Mouse (Mus musculus) midbrain, postnatal 0 days (tissue): Measurements from ENCODE around the gene Gm28729. TPM values are rescaled to one million over a fixed set of nuclear protein-coding genes. Genes with fewer than 3 reads are reported as not detected.

Experiments used
- ATAC-seq: fragments of 200-750 bp; cut with Nextera tagmentation; 2 replicates; pipeline ENCODE4 v1.8.0; 2017; ENCODE audit warnings: moderate number of reproducible peaks, mild to moderate bottlenecking, moderate TSS enrichment, moderate library complexity; ENCODE audit not compliant: low FRiP score
- DNase-seq: peaks from one replicate; pipeline ENCODE4 v3.0.0-alpha.2; 2015; ENCODE audit warnings: low spot score
- H3K27ac ChIP-seq: fragments of 300-500 bp; sonication (generic); 2 replicates; pipeline ENCODE4 v1.5.1; 2014; ENCODE audit warnings: low read depth, mild to moderate bottlenecking, low read length, mixed read lengths
- H3K27me3 ChIP-seq: fragments of 300-500 bp; sonication (generic); 2 replicates; pipeline ENCODE4 v1.6.1; 2014; ENCODE audit warnings: low read length, control low read depth, mixed read lengths; ENCODE audit not compliant: insufficient read depth
- H3K36me3 ChIP-seq: fragments of 300-500 bp; sonication (generic); 2 replicates; pipeline ENCODE4 v1.6.1; 2014; ENCODE audit warnings: low read length, control low read depth, mixed read lengths; ENCODE audit not compliant: insufficient read depth
- H3K4me1 ChIP-seq: fragments of 300-500 bp; sonication (generic); 2 replicates; pipeline ENCODE4 v1.6.1; 2014; ENCODE audit warnings: mild to moderate bottlenecking, control low read depth, antibody characterized with exemption, low read length, mixed read lengths; ENCODE audit not compliant: insufficient read depth
- H3K4me2 ChIP-seq: fragments of 300-500 bp; sonication (generic); 2 replicates; pipeline ENCODE4 v1.6.1; 2014; ENCODE audit warnings: low read depth, mild to moderate bottlenecking, low read length, mixed read lengths; ENCODE audit not compliant: poor library complexity, severe bottlenecking
- H3K4me3 ChIP-seq: fragments of 300-500 bp; sonication (generic); 2 replicates; pipeline ENCODE4 v1.5.1; 2014; ENCODE audit warnings: low read depth, mild to moderate bottlenecking, low read length, moderate library complexity
- H3K9ac ChIP-seq: fragments of 300-500 bp; sonication (generic); replicated peaks from 2 replicates; pipeline ENCODE4 v1.6.1; 2014; ENCODE audit warnings: mild to moderate bottlenecking, low read length, moderate library complexity, mixed read lengths; ENCODE audit not compliant: poor library complexity, severe bottlenecking
- H3K9me3 ChIP-seq: fragments of 300-500 bp; sonication (generic); 2 replicates; pipeline ENCODE4 v1.6.1; 2016; ENCODE audit warnings: low read length, control low read depth
- CTCF ChIP-seq: IDR thresholded peaks from 2 replicates; pipeline ENCODE4 v1.5.1; 2016; ENCODE audit warnings: antibody characterized with exemption, mild to moderate bottlenecking
- WGBS: fragments of 180-500 bp; shearing (Covaris S2); extraction: QIAGEN DNeasy Blood & Tissue Kit; methylation state at CpG from one replicate; pipeline ENCODE4 v1.1.7; 2014; 5-methylcytosine and 5-hydroxymethylcytosine counted together
- polyA plus RNA-seq: library from polyadenylated mRNA; unstranded; fragments of >200 nt; fragmentation: Nextera tagmentation; extraction: Ambion mirVana; gene quantifications from 2 replicates; pipeline ENCODE4 v1.2.1, GENCODE M21; 2015
- total RNA-seq: library from RNA; depleted of rRNA; stranded (reverse); fragments of >200 nt; gene quantifications from 2 replicates; pipeline ENCODE4 v1.2.3, GENCODE M21; 2014

Gene Gm28729
- total and polyA plus RNA-seq, 2 experiments from 2014 or later = 0.20 to 0.60 TPM

DNA sequence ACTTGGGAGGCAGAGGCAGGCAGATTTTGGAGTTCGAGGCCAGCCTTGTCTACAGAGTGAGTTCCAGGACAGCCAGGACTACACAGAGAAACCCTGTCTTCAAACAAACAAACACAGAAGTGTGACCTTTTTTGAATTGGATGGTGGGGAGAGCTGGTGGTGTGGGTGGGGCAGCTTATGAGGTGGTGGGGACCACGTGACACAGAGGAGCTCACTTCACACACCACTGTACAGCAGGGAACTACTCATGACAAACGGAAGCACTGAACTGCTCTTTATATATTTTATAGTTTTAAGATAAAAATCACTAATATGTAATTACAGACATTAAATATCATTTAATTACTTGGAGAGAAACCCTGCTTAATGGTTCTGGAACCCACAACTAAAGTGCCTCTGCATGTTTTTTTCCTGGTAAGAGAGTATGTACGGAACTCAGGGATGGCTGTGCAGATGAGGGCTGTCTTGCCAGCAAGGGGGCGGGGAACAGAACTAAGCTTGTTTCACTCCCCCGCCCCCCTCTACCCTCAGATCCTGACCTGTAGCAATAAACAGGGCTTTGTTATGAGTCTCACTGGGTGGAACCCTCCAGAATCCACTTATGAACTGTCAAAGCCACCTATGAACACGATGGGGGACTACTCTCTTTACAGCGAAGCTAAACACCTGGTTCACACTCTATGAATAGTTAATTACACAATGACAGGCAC, 55.4 kb downstream of the Gm28729 start:
- TF ChIP-seq CTCF = no peak
- ATAC-seq (no peak), DNase-seq (no peak)
- Histone ChIP-seq H3K9me3 (no peaks in the 10 kb centered on the region), H3K4me1 (no peaks in the 10 kb centered on the region), H3K27ac (no peak overlapping the region), H3K9ac (no peak overlapping the region), H3K36me3 (peaks cover 18% of the 10 kb centered on the region), H3K4me2 (no peak overlapping the region), H3K4me3 (no peak overlapping the region), H3K27me3 (no peaks in the 10 kb centered on the region)
- 65% methylated on average over 8 of the region's 8 CpGs for WGBS

DNA sequence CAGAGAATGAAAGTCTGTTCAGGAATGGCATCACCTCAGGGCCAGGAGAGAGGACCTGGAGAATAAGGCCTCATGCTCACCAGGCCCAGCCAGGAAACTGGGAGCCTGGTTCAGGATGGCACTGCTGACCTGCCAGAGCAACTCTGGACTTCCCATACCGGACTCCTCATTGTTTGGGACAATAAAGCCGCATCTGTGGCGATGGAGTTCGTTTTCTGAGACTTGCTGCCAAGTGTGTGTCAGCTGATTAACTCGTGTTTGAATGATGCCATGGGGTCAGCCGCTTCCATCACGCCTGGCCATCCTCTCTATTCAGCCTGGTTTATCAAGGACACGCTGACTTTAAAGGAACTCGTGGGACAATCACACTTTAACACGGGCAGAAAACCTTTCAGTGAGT, 61.4 kb downstream of the Gm28729 start:
- TF ChIP-seq CTCF = no peak
- no peak for ATAC-seq

DNA sequence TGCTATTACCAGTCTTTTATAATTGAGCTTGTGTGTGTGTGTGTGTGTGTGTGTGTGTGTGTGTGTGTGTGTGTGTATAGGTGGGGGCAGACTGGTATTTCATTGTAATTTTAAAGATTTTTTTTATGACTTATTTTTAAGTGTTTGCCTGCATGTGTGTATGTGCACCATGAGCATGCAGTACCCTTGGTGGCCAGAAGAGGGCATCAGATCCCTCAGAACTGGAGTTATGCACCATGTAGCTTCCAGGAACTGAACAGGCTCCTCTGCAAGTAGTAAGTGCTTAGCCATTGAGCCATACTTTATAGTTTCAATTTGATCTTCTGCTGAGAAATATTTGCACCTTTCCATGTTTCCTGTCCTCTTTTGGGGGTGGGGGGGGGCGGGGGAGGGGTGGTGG, 63.5 kb downstream of the Gm28729 start:
- no peaks in the 10 kb centered on the region for H3K9me3 ChIP-seq
- 27% methylated on average over 1 of the region's 1 CpGs for WGBS
- no peaks in the 10 kb centered on the region for H3K36me3 ChIP-seq
- no peaks in the 10 kb centered on the region for H3K27me3 ChIP-seq
- no peak for DNase-seq
- ATAC-seq = no peak
- no peaks in the 10 kb centered on the region for H3K4me1 ChIP-seq
- no peak overlapping the region for H3K4me3 ChIP-seq
- no peak overlapping the region for H3K9ac ChIP-seq
- TF ChIP-seq CTCF = peak; percentile 57
- no peak overlapping the region for H3K27ac ChIP-seq
- H3K4me2 ChIP-seq = no peak overlapping the region

More for the DNA sequence above, 61.4 kb downstream of the Gm28729 start:
- Histone ChIP-seq H3K27me3 (no peaks in the 10 kb centered on the region), H3K27ac (no peak overlapping the region), H3K9me3 (no peaks in the 10 kb centered on the region), H3K4me1 (no peaks in the 10 kb centered on the region), H3K36me3 (peaks cover 9% of the 10 kb centered on the region; the same call in 1 of the 2 replicates), H3K4me3 (no peak overlapping the region), H3K9ac (no peak overlapping the region), H3K4me2 (no peak overlapping the region)
- 68% methylated on average over 10 of the region's 10 CpGs for WGBS
- no peak for DNase-seq

DNA sequence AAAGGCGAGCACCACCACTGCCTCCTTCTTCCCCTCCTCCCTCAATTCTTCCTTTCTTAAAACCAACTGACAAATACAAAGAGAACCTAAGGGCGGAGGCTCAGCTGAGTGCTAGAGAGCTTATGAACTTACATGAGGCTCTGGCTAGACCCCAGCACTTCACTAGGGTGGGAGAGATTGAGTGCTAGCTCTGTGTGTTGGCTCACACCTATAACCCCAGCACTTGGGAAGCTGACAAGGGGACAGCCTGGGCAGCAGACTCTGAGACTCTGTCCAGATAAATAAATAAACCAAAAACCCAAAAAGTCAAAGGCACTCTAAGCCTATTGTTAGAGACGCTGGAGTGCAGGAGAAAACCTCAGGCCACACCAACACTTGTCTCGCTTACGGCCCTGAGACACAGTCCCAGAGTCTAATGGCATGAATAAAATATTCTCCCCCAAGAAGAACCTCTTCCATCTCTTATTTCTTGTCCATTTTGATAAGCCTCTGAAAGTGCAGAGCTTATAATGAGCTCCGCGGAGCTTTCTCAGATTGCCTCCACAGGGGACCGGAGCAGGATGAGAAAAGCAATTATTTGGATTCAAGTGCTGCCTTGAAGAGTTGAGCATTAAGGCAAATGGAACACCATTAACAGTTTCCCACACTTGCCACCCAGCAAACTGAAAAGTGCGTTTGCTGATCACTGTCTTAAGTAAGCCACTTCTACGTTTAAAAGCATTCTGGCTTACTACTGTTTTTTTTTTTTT, 64.8 kb downstream of the Gm28729 start:
- H3K27me3 ChIP-seq = no peaks in the 10 kb centered on the region
- peak; percentile 29; the same call in 1 of the 2 replicates for ATAC-seq
- no peaks in the 10 kb centered on the region for H3K9me3 ChIP-seq
- H3K27ac ChIP-seq = 0 out of 2 replicates have a peak overlapping the region, but pooled peaks have one; percentile 43
- no peak overlapping the region for H3K4me2 ChIP-seq
- no peaks in the 10 kb centered on the region for H3K4me1 ChIP-seq
- no peak overlapping the region for H3K9ac ChIP-seq
- 48% methylated on average over 10 of the region's 10 CpGs for WGBS
- TF ChIP-seq CTCF = no peak
- H3K36me3 ChIP-seq = no peaks in the 10 kb centered on the region
- DNase-seq = no peak
- H3K4me3 ChIP-seq = no peak overlapping the region

DNA sequence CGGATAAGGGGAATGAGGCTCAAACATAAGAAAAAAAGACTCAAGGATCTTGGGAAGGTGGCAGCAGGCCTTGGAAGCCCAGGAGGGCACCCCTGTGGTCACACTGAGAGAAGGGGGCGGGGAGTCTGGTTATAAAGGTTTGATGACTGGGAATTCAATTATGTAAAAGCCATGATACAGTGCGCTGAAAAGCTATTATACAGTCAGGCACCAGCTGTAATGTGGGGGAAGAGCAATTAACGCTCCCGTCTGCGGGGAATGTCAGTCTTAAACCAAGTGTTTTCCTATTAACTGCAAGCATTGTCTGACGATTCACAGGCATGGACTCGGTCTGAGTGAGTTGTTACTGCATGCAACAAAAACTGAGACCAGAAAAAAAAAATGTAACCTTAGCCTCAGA, 69.4 kb downstream of the Gm28729 start:
- Histone ChIP-seq H3K9ac (no peak overlapping the region), H3K36me3 (no peaks in the 10 kb centered on the region), H3K4me1 (no peaks in the 10 kb centered on the region), H3K27ac (no peak overlapping the region), H3K27me3 (no peaks in the 10 kb centered on the region), H3K4me3 (no peak overlapping the region), H3K9me3 (no peaks in the 10 kb centered on the region), H3K4me2 (no peak overlapping the region)
- WGBS = 52% methylated on average over 8 of the region's 8 CpGs
- ATAC-seq = no peak
- no peak for DNase-seq
- TF ChIP-seq CTCF = no peak

DNA sequence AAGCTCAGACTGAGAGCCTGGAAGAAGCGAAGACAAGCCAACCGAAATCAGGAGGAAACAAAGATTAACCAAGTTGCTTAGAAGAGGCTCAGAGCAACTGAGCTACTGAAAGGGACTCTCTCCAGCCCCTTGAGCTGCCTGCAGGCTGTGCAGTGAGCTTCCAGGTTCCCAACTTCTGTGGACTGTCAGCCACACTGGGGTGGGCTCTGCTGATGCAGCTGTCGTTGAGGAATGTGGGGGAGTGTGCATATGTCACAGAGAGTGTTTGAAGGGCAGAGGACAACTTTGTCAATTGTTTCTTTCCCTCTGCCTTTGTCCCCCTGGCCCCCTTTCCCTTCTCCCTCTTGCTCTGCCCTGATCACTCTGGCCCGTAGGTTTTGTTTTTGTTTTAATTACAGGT, 72.1 kb downstream of the Gm28729 start:
- Histone ChIP-seq H3K9me3 (no peaks in the 10 kb centered on the region), H3K9ac (no peak overlapping the region), H3K36me3 (no peaks in the 10 kb centered on the region), H3K27me3 (no peaks in the 10 kb centered on the region), H3K4me2 (no peak overlapping the region), H3K27ac (no peak overlapping the region), H3K4me3 (no peak overlapping the region), H3K4me1 (no peaks in the 10 kb centered on the region)
- WGBS = 73% methylated on average over 4 of the region's 4 CpGs
- no peak for DNase-seq
- ATAC-seq = no peak
- TF ChIP-seq CTCF = no peak
